Mouse (Mus musculus) cerebellum, adult 2 months (tissue): ENCODE measurements at regions not wholly inside any gene's neighbourhood (a gene's known extent, or its start where the extent isn't known, plus 50 kb on each side); places are given as distances from the start of the nearest gene placed in this dataset.
A peak's percentile ranks its signal among the peaks of the same experiment; 100 is the strongest.

Source experiments
- DNase-seq, 2 experiments: peaks; one replicate each; pipeline ENCODE4 v3.0.0; 2021
- H3K27ac ChIP-seq: fragments of 200-500 bp; 2 replicates; pipeline ENCODE4 v1.5.1; 2012; ENCODE audit warnings: low read length, control low read depth, inconsistent platforms; ENCODE audit not compliant: insufficient read depth
- H3K27me3 ChIP-seq: fragments of 200-500 bp; 2 replicates; pipeline ENCODE4 v1.6.1; 2012; ENCODE audit warnings: inconsistent platforms, mild to moderate bottlenecking, low read length, moderate library complexity; ENCODE audit not compliant: control insufficient read depth, insufficient read depth
- H3K4me1 ChIP-seq: fragments of 200-500 bp; 2 replicates; pipeline ENCODE4 v1.6.1; 2011; ENCODE audit warnings: low read length; ENCODE audit not compliant: control insufficient read depth, insufficient read depth
- H3K4me3 ChIP-seq: fragments of 200-500 bp; replicated peaks from 2 replicates; pipeline ENCODE3; 2011; ENCODE audit warnings: mild to moderate bottlenecking, low read depth, low read length, control low read depth; ENCODE audit not compliant: insufficient read depth
- CTCF ChIP-seq: fragments of 200-500 bp; IDR thresholded peaks from 2 replicates; pipeline ENCODE4 v1.5.1; 2011; ENCODE audit warnings: low read depth, mild to moderate bottlenecking, control low read depth, low read length, moderate library complexity, borderline replicate concordance; ENCODE audit not compliant: insufficient read depth
- POLR2A ChIP-seq: fragments of 200-500 bp; IDR thresholded peaks from 2 replicates; pipeline ENCODE4 v1.6.1; 2011; ENCODE audit warnings: low read length, control low read depth, borderline replicate concordance; ENCODE audit not compliant: insufficient read depth
- WGBS: fragments of 180-500 bp; shearing (Covaris S2); methylation state at CpG from one replicate; pipeline ENCODE4 v1.1.7; 2018; 5-methylcytosine and 5-hydroxymethylcytosine counted together

GRCm38 (mm10) chr14:119966666-119967065 lies 75.6 kb downstream of the Oxgr1 start:
- Histone ChIP-seq H3K27me3 (no peaks in the 10 kb centered on the region), H3K4me3 (no peak overlapping the region), H3K4me1 (0 out of 2 replicates have a peak, but pooled peaks cover 5% of the 10 kb centered on the region), H3K27ac (no peak overlapping the region)
- 98% methylated on average over 5 of the region's 5 CpGs for WGBS
- TF ChIP-seq POLR2A = no peak
- no peak for TF ChIP-seq CTCF
- no peak for DNase-seq

GRCm38 (mm10) chr14:119965842-119966483 lies 76.3 kb downstream of the Oxgr1 start:
- no peak overlapping the region for H3K4me3 ChIP-seq
- TF ChIP-seq POLR2A (no peak), CTCF (no peak)
- no peaks in the 10 kb centered on the region for H3K27me3 ChIP-seq
- DNase-seq = peak; percentile 35 to 50
- H3K27ac ChIP-seq = no peak overlapping the region
- 0 out of 2 replicates have a peak, but pooled peaks cover 5% of the 10 kb centered on the region for H3K4me1 ChIP-seq
- WGBS = 14% methylated on average over 11 of the region's 11 CpGs

GRCm38 (mm10) chr14:119963741-119964140 lies 78.5 kb downstream of the Oxgr1 start:
- DNase-seq = no peak
- H3K4me3 ChIP-seq = no peak overlapping the region
- TF ChIP-seq CTCF (no peak), POLR2A (no peak)
- WGBS = 90% methylated on average over 3 of the region's 3 CpGs
- H3K4me1 ChIP-seq = 0 out of 2 replicates have a peak, but pooled peaks cover 5% of the 10 kb centered on the region
- H3K27me3 ChIP-seq = no peaks in the 10 kb centered on the region
- no peak overlapping the region for H3K27ac ChIP-seq

GRCm38 (mm10) chr14:119953861-119954260 lies 88.4 kb downstream of the Oxgr1 start:
- no peak for DNase-seq
- no peaks in the 10 kb centered on the region for H3K4me1 ChIP-seq
- 17% methylated on average over 14 of the region's 14 CpGs for WGBS
- no peak overlapping the region for H3K4me3 ChIP-seq
- H3K27me3 ChIP-seq = no peaks in the 10 kb centered on the region
- H3K27ac ChIP-seq = no peak overlapping the region
- TF ChIP-seq CTCF (no peak), POLR2A (no peak)

GRCm38 (mm10) chr14:119952877-119953624 lies 89.2 kb downstream of the Oxgr1 start:
- Histone ChIP-seq H3K4me3 (no peak overlapping the region), H3K4me1 (no peaks in the 10 kb centered on the region), H3K27ac (no peak overlapping the region), H3K27me3 (no peaks in the 10 kb centered on the region)
- TF ChIP-seq CTCF (no peak), POLR2A (no peak)
- DNase-seq = no peak
- WGBS = 24% methylated on average over 10 of the region's 10 CpGs
